Mouse (Mus musculus) G1E (cell line): ENCODE results near the gene Akt1s1. TPM values are rescaled to one million over a fixed set of nuclear protein-coding genes. Genes with fewer than 3 reads are reported as not detected.

ENCODE experiments used
- ATAC-seq: 2 replicates; pipeline ENCODE4 v1.8.0; 2016; ENCODE audit warnings: mild to moderate bottlenecking; ENCODE audit not compliant: insufficient number of reproducible peaks, poor library complexity, low FRiP score, severe bottlenecking; ENCODE audit errors: extremely low read depth
- DNase-seq: peaks from one replicate; pipeline ENCODE4 v3.0.0; 2012; ENCODE audit warnings: low spot score
- H3K27me3 ChIP-seq: 2 replicates; pipeline ENCODE4 v1.6.1; 2012; ENCODE audit warnings: mild to moderate bottlenecking, low read length, inconsistent platforms; ENCODE audit not compliant: insufficient read depth
- H3K36me3 ChIP-seq: replicated peaks from 2 replicates; pipeline ENCODE3; 2012; ENCODE audit warnings: mild to moderate bottlenecking, inconsistent platforms
- H3K4me1 ChIP-seq: 2 replicates; pipeline ENCODE4 v1.6.1; 2012; ENCODE audit warnings: low read depth, low read length, inconsistent platforms, mixed read lengths; ENCODE audit not compliant: insufficient read depth
- H3K4me3 ChIP-seq: 2 replicates; pipeline ENCODE4 v1.5.1; 2012; ENCODE audit warnings: low read depth, mild to moderate bottlenecking, inconsistent platforms, low read length, moderate library complexity, mixed read lengths
- H3K9me3 ChIP-seq: replicated peaks from 2 replicates; pipeline ENCODE4 v1.6.1; 2012; ENCODE audit warnings: inconsistent platforms
- CTCF ChIP-seq: IDR thresholded peaks from 2 replicates; pipeline ENCODE4 v1.5.1; 2012; ENCODE audit warnings: low read depth, low read length, inconsistent platforms, mixed read lengths
- GATA1 ChIP-seq: IDR thresholded peaks from 2 replicates; pipeline ENCODE4 v1.6.1; 2012; ENCODE audit warnings: borderline replicate concordance, low read length, inconsistent platforms, mixed read lengths
- GATA2 ChIP-seq: IDR thresholded peaks from 2 replicates; pipeline ENCODE4 v1.6.1; 2012; ENCODE audit warnings: low read depth, low read length, inconsistent platforms, borderline replicate concordance
- POLR2AphosphoS5 ChIP-seq: IDR thresholded peaks from 2 replicates; pipeline ENCODE4 v1.6.1; 2012; ENCODE audit warnings: low read depth, low read length, inconsistent platforms; ENCODE audit not compliant: insufficient replicate concordance
- TAL1 ChIP-seq: conservative IDR thresholded peaks from 2 replicates; pipeline ENCODE4 v1.6.1; 2012; ENCODE audit warnings: low read depth, low read length, inconsistent platforms, mixed read lengths
- polyA plus RNA-seq: library from polyadenylated mRNA; stranded (reverse); fragments of >175 nt; gene quantifications from 2 replicates; pipeline ENCODE4 v1.2.3, GENCODE M21; 2012
- total RNA-seq, 2 experiments: library from RNA; stranded (forward) in 1 of 2; stranded (reverse) in 1 of 2; fragments of 200-1000 nt in 1 of 2; fragments of >200 nt in 1 of 2; fragmentation: Nextera tagmentation in 1 of 2; gene quantifications; 2 replicates each; pipeline ENCODE4 v1.2.3; 2014 to 2017

The Akt1s1 gene
- total and polyA plus RNA-seq, 3 experiments, result 13.3 to 290 (median 23.7) TPM

GRCm38 (mm10) chr7:44867010-44867702 lies 18.4 kb downstream of the Akt1s1 start:
- DNase-seq, result no peak
- peaks cover 67% of the 10 kb centered on the region for H3K4me1 ChIP-seq
- peak overlapping the region; percentile 52; the same call in 1 of the 2 replicates for H3K4me3 ChIP-seq
- no peak for TF ChIP-seq GATA2
- no peak for TF ChIP-seq POLR2AphosphoS5
- no peak for TF ChIP-seq TAL1
- no peak for TF ChIP-seq GATA1
- TF ChIP-seq CTCF, result no peak
- H3K36me3 ChIP-seq, result peaks cover 58% of the 10 kb centered on the region
- ATAC-seq, result no peak
- no peaks in the 10 kb centered on the region for H3K27me3 ChIP-seq
- H3K9me3 ChIP-seq, result peaks cover 4% of the 10 kb centered on the region; the same call in 1 of the 2 replicates

- peaks cover 67% of the 10 kb centered on the region for H3K4me1 ChIP-seq
- ATAC-seq (no peak), DNase-seq (no peak)
- no peaks in the 10 kb centered on the region for H3K27me3 ChIP-seq
- peaks cover 52% of the 10 kb centered on the region for H3K36me3 ChIP-seq
- no peak for TF ChIP-seq GATA2
- no peak for TF ChIP-seq GATA1
- no peak for TF ChIP-seq TAL1
- no peak for TF ChIP-seq CTCF
- TF ChIP-seq POLR2AphosphoS5, result no peak
- peaks cover 4% of the 10 kb centered on the region; the same call in 1 of the 2 replicates for H3K9me3 ChIP-seq
- H3K4me3 ChIP-seq, result no peak overlapping the region; the same call in 1 of the 2 replicates
Observed at GRCm38 (mm10) chr7:44867802-44868201, 19.0 kb downstream of the Akt1s1 start.

- no peak for TF ChIP-seq POLR2AphosphoS5
- ATAC-seq (no peak), DNase-seq (no peak)
- H3K4me1 ChIP-seq, result peaks cover 61% of the 10 kb centered on the region
- H3K36me3 ChIP-seq, result peaks cover 45% of the 10 kb centered on the region
- H3K4me3 ChIP-seq, result peak overlapping the region; percentile 88
- peaks cover 1% of the 10 kb centered on the region; the same call in 1 of the 2 replicates for H3K9me3 ChIP-seq
- H3K27me3 ChIP-seq, result no peaks in the 10 kb centered on the region
Observed at GRCm38 (mm10) chr7:44868465-44868864, 19.7 kb downstream of the Akt1s1 start.

- TF ChIP-seq GATA2 (no peak), POLR2AphosphoS5 (no peak), TAL1 (no peak), GATA1 (no peak), CTCF (no peak)
- DNase-seq (peak; percentile 51), ATAC-seq (no peak)
- Histone ChIP-seq H3K27me3 (no peaks in the 10 kb centered on the region), H3K9me3 (no peaks in the 10 kb centered on the region), H3K36me3 (peaks cover 39% of the 10 kb centered on the region), H3K4me1 (peaks cover 55% of the 10 kb centered on the region), H3K4me3 (peak overlapping the region; percentile 88)
Observed at GRCm38 (mm10) chr7:44868919-44869696, 20.3 kb downstream of the Akt1s1 start.

GRCm38 (mm10) chr7:44869697-44870528 lies 21.1 kb downstream of the Akt1s1 start, which contains the start of gene Ptov1:
Gene Ptov1 (minus strand): TSS chr7:44869788.
- peaks cover 31% of the 10 kb centered on the region for H3K36me3 ChIP-seq
- TF ChIP-seq POLR2AphosphoS5, result no peak
- no peak for TF ChIP-seq GATA1
- TF ChIP-seq CTCF, result no peak
- TF ChIP-seq TAL1, result no peak
- no peak for TF ChIP-seq GATA2
- no peaks in the 10 kb centered on the region for H3K27me3 ChIP-seq
- H3K4me1 ChIP-seq, result peaks cover 47% of the 10 kb centered on the region
- peak; percentile 79 for ATAC-seq
- peak; percentile 70 for DNase-seq
- H3K9me3 ChIP-seq, result no peaks in the 10 kb centered on the region
- peak within 1 kb of the TSS; percentile 88 for H3K4me3 ChIP-seq

- no peak for DNase-seq
- H3K9me3 ChIP-seq, result no peaks in the 10 kb centered on the region
- no peaks in the 10 kb centered on the region for H3K27me3 ChIP-seq
- no peak for ATAC-seq
- no peak overlapping the region for H3K4me3 ChIP-seq
- TF ChIP-seq POLR2AphosphoS5 (no peak), GATA2 (no peak), TAL1 (no peak), GATA1 (no peak), CTCF (no peak)
- H3K4me1 ChIP-seq, result peaks cover 42% of the 10 kb centered on the region
- peaks cover 26% of the 10 kb centered on the region for H3K36me3 ChIP-seq
Observed at GRCm38 (mm10) chr7:44870614-44871013, 21.8 kb downstream of the Akt1s1 start.
